ENCODE assay signal across 9 mouse cellular contexts in the genomic region with DNA sequence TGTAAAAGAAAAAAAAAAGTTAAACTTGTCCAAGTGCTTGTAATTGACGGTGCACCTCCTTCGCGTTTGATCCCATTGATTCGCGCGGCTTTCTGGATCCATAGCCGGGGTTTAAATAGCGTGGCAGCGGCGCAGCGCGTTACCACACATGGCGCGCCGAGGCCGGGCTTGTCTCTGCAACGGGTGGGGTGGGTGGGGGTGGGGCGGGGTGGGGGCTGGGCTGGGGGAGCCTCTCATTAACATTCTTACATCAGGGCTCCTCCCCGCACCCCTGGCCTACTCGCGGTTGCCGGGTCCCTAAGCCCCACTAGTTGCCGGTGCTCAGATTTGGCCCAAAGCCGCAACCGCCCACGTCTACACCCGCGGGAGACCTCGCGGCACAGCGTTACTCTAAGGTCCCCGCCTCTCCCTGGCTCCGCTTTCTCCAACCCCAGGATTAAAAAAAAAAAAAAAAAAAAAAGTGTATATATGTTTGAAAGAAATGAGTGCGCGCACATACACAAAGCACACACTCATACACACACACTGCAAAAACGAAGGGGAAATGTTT. TPM values are rescaled to one million over a fixed set of nuclear protein-coding genes. Genes with fewer than 3 reads are reported as not detected.
DNase-seq lines count a peak whose midpoint lies in the region; ATAC-seq and TF ChIP-seq lines count a peak whose summit lies in the region.
"Had no signal": no experiment of that assay in that cellular context is flagged by ENCODE, and none has a peak within 500 bp of the region (broad histone marks: within the 10 kb centered on the region; RNA-seq: fewer than 3 reads in every experiment).

No protein-coding gene starts in this region.

- H3K27me3 ChIP-seq in stomach, embryonic 16.5 days (ENCODE audit: control insufficient read depth, insufficient read depth, low read length), result peaks cover 19% of the 10 kb centered on the region

- H3K9me3 ChIP-seq in stomach, embryonic 16.5 days (replicated peaks; ENCODE audit: control insufficient read depth, low read length), result no peaks in the 10 kb centered on the region

- intact Hi-C loops in left cerebral cortex, postnatal 36 days (cut with DNase I), result loop anchor here (2.0 to 5.0 kb wide), 3 partner anchors 153 to 494 kb away; no protein-coding TSS in a partner anchor

- no peak for TF ChIP-seq POLR2A in embryonic fibroblast, embryonic 13.5 days (IDR thresholded peaks at IDR 0.05; ENCODE audit: low read depth, low read length)

- H3K36me3 ChIP-seq in stomach, embryonic 16.5 days (ENCODE audit: control insufficient read depth, insufficient read depth, low read length), result no peaks in the 10 kb centered on the region

- DNase-seq in left cerebral cortex, postnatal 36 days (ENCODE audit: low spot score in 2 of 2), result peak; percentile 37 to 45
- no peak for DNase-seq in left cerebral cortex, adult 8-10 months (ENCODE audit: low spot score in 2 of 2)
- DNase-seq in heart, postnatal 4 days, result peak; percentile 65
- DNase-seq in layer of hippocampus, adult 9-11 months, result peak; percentile 40
- DNase-seq in lung, postnatal 4 days, result peak; percentile 79 to 89
- DNase-seq in spleen, adult 18-20 months, result no peak

- H3K4me1 ChIP-seq in embryonic fibroblast, embryonic 13.5 days (ENCODE audit: control insufficient read depth, insufficient read depth, low read length), result no peaks in the 10 kb centered on the region
- H3K4me1 ChIP-seq in stomach, embryonic 16.5 days (ENCODE audit: control insufficient read depth, insufficient read depth, low read length), result peaks cover 26% of the 10 kb centered on the region

- TF ChIP-seq CTCF in embryonic fibroblast, embryonic 13.5 days (IDR thresholded peaks at IDR 0.05; ENCODE audit: borderline replicate concordance, insufficient read depth, low read length), result no peak

- under 1% methylated on average over 36 of the region's 36 CpGs for WGBS in stomach, embryonic 16.5 days

- H3K9ac ChIP-seq in stomach, embryonic 16.5 days (ENCODE audit: low read length), result peak overlapping the region; percentile 74

- peak; percentile 52; the same call in 1 of the 2 replicates for ATAC-seq in stomach, embryonic 16.5 days (ENCODE audit: insufficient read depth, low FRiP score)

- H3K4me2 ChIP-seq in stomach, embryonic 16.5 days (ENCODE audit: low read depth, low read length), result peak overlapping the region; percentile 93

- no peak overlapping the region for H3K27ac ChIP-seq in embryonic fibroblast, embryonic 13.5 days (ENCODE audit: insufficient read depth, low read length)
- peak overlapping the region; percentile 85 for H3K27ac ChIP-seq in stomach, embryonic 16.5 days (ENCODE audit: low read length)
- H3K27ac ChIP-seq: macrophage had no signal

- H3K4me3 ChIP-seq in embryonic fibroblast, embryonic 13.5 days (ENCODE audit: insufficient read depth, low read length), result peak overlapping the region; percentile 74
- peak overlapping the region; percentile 68 for H3K4me3 ChIP-seq in stomach, embryonic 16.5 days (replicated peaks; ENCODE audit: low read length)

RNA-seq across cellular contexts. Expression of a gene that starts 1.0 kb away (rescaled TPM):
- total RNA-seq in left cerebral cortex, postnatal 36 days (2021), result 10 to 100 TPM; 12.6 TPM
- total RNA-seq in left cerebral cortex, adult 8-10 months (2022), result 10 to 100 TPM in 3 of 4 experiments, 1 to 10 TPM in 1; 9.4 to 11.6 (median 10.6) TPM
- polyA plus RNA-seq in embryonic fibroblast, embryonic 13.5 days (2011; ENCODE audit: insufficient read length, low read depth, missing spikeins), result 12.1 and 14.0 TPM in 2 replicates
- total RNA-seq in heart, postnatal 4 days (2021), result 10 to 100 TPM; 39.6 to 45.7 TPM
- 3.4 and 3.5 TPM in 2 replicates for polyA plus RNA-seq in stomach, embryonic 16.5 days (2015; fragmentation: Nextera tagmentation; extraction: Ambion mirVana)
- polyA plus RNA-seq: macrophage had no signal

Comparison
In these comparisons a context has a peak if more than half of its experiments do, and no peak if none do; other contexts are left out.
1. DNase-seq: peak in left cerebral cortex, postnatal 36 days (2 of 2), heart, postnatal 4 days (single experiment), layer of hippocampus, adult 9-11 months (single experiment) and lung, postnatal 4 days (2 of 2); none in left cerebral cortex, adult 8-10 months (0 of 2) and spleen, adult 18-20 months (0 of 2).